Mouse (Mus musculus): ENCODE measurements around the gene Gemin7. TPM values are rescaled to one million over a fixed set of nuclear protein-coding genes. Genes with fewer than 3 reads are reported as not detected.

Gene Gemin7
- polyA plus RNA-seq, 2 experiments = 34.8 to 83.1 TPM

DNA sequence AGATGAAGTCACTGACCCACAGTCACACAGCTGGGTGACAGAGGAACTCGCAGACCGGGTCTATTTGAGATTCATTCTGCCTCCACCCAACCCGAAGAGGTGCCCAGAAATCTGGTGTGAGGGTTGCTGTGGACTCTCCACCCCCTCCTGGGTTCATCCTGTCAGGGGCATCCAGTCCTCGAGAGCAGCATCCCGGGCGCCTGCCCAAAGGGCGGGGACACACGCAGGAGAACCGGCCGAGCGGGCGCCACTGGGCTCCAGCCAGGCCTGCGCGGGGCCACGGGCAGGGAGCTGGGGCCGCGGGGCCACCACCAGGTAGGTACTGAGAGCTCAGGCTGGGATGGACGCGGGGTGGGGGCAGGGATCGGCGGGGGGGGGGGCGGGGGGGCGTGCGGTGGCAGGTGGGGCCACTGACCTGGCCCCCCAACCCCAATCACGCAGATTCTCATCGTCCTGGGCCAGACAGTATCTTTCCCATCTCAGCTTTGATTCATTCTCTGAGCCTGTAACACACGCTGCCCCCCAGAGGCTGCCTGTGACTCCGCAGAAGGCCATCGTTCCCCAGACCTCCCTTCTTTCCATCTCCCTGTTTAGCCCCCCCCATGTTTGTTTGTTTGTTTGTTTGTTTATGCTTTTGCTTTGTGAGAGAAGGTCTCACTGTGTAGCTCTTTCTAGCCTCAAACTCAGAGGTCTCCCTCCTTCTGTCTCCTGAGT, 59.6 kb downstream of the Gemin7 start, which contains the start of gene Nkpd1:
TSS of gene Nkpd1 (plus strand) at position 187 of the 714 bp plus-strand sequence.
- no peaks in the 10 kb centered on the region for H3K36me3 ChIP-seq (replicated peaks; ENCODE audit: control insufficient read depth, insufficient read depth, low read depth)
- H3K27me3 ChIP-seq (ENCODE audit: control insufficient read depth, insufficient read depth, low read length) = peaks cover 59% of the 10 kb centered on the region
- no peaks in the 10 kb centered on the region for H3K9me3 ChIP-seq (ENCODE audit: control insufficient read depth, low read length)
- no peak within 1 kb of the TSS for H3K9ac ChIP-seq (replicated peaks)
- H3K4me2 ChIP-seq (ENCODE audit: low read depth) = no peak within 1 kb of the TSS
- H3K27ac ChIP-seq = no peak within 1 kb of the TSS
- TF ChIP-seq EP300 (IDR thresholded peaks at IDR 0.05; ENCODE audit: low read depth) (no peak), CTCF (IDR thresholded peaks at IDR 0.05; ENCODE audit: low read depth) (peak; percentile 49)
- H3K4me3 ChIP-seq (ENCODE audit: insufficient read depth in 1 of 2, low read depth in 2 of 2, low read length in 2 of 2) = no peak within 1 kb of the TSS
- ATAC-seq (ENCODE audit: insufficient read depth) = no peak
- H3K4me1 ChIP-seq (replicated peaks; ENCODE audit: control insufficient read depth in 2 of 2, insufficient read depth in 2 of 2, low read length in 1 of 2) = no peaks in the 10 kb centered on the region
- 3% methylated on average over 26 of the region's 29 CpGs for WGBS (ENCODE audit: insufficient replicate concordance)
- no peak for DNase-seq (ENCODE audit: low read depth in 3 of 3, low spot score in 3 of 3)

Other genes with a start within 250 kb of the Gemin7 start
- gene Ercc1, start 232.8 kb downstream of the Gemin7 start, polyA plus RNA-seq (2012; rRNA removed) = 8.5 and 9.8 TPM in 2 replicates
- gene Ercc1, start 232.8 kb downstream of the Gemin7 start, polyA plus RNA-seq (2014; fragmentation: Nextera tagmentation; extraction: Ambion mirVana) = 15.7 and 19.2 TPM in 2 replicates
- 4.5 and 6.7 TPM in 2 replicates for gene Cd3eap, start 218.1 kb downstream of the Gemin7 start, polyA plus RNA-seq (2012; rRNA removed)
- gene Cd3eap, start 218.1 kb downstream of the Gemin7 start, polyA plus RNA-seq (2014; fragmentation: Nextera tagmentation; extraction: Ambion mirVana) = 7.2 and 7.8 TPM in 2 replicates
- 2.3 TPM in 2 replicates for gene Ppp1r13l, start 217.8 kb downstream of the Gemin7 start, polyA plus RNA-seq (2012; rRNA removed)
- gene Ppp1r13l, start 217.8 kb downstream of the Gemin7 start, polyA plus RNA-seq (2014; fragmentation: Nextera tagmentation; extraction: Ambion mirVana) = 0.65 and 1.0 TPM in 2 replicates
- 11.7 and 12.3 TPM in 2 replicates for gene Ercc2, start 195.6 kb downstream of the Gemin7 start, polyA plus RNA-seq (2012; rRNA removed)
- 4.6 and 5.5 TPM in 2 replicates for gene Ercc2, start 195.6 kb downstream of the Gemin7 start, polyA plus RNA-seq (2014; fragmentation: Nextera tagmentation; extraction: Ambion mirVana)
- 0.18 and 0.21 TPM in 2 replicates for gene Klc3, start 173.5 kb downstream of the Gemin7 start, polyA plus RNA-seq (2012; rRNA removed)
- 0.13 and 0.58 TPM in 2 replicates for gene Klc3, start 173.5 kb downstream of the Gemin7 start, polyA plus RNA-seq (2014; fragmentation: Nextera tagmentation; extraction: Ambion mirVana)
- gene Ckm, start 172.8 kb downstream of the Gemin7 start, polyA plus RNA-seq (2012; rRNA removed) = 0.12 and 0.14 TPM in 2 replicates
- gene Ckm, start 172.8 kb downstream of the Gemin7 start, polyA plus RNA-seq (2014; fragmentation: Nextera tagmentation; extraction: Ambion mirVana) = 0.11 and 0.19 TPM in 2 replicates
- gene Mark4, start 118.8 kb downstream of the Gemin7 start, polyA plus RNA-seq (2012; rRNA removed) = 2.4 and 2.5 TPM in 2 replicates
- 0.80 and 2.5 TPM in 2 replicates for gene Mark4, start 118.8 kb downstream of the Gemin7 start, polyA plus RNA-seq (2014; fragmentation: Nextera tagmentation; extraction: Ambion mirVana)
- 1.7 and 1.9 TPM in 2 replicates for gene Exoc3l2, start 114.3 kb downstream of the Gemin7 start, polyA plus RNA-seq (2012; rRNA removed)
- gene Exoc3l2, start 114.3 kb downstream of the Gemin7 start, polyA plus RNA-seq (2014; fragmentation: Nextera tagmentation; extraction: Ambion mirVana) = 0.48 and 0.78 TPM in 2 replicates
- gene Bloc1s3, start 69.2 kb downstream of the Gemin7 start, polyA plus RNA-seq (2012; rRNA removed) = 2.0 and 2.7 TPM in 2 replicates
- gene Bloc1s3, start 69.2 kb downstream of the Gemin7 start, polyA plus RNA-seq (2014; fragmentation: Nextera tagmentation; extraction: Ambion mirVana) = 0.39 and 0.56 TPM in 2 replicates
- 24.1 and 28.1 TPM in 2 replicates for gene Trappc6a, start 69.2 kb downstream of the Gemin7 start, polyA plus RNA-seq (2012; rRNA removed)
- 40.0 and 40.2 TPM in 2 replicates for gene Trappc6a, start 69.2 kb downstream of the Gemin7 start, polyA plus RNA-seq (2014; fragmentation: Nextera tagmentation; extraction: Ambion mirVana)
- 0.01 and 0.04 TPM in 2 replicates for gene Nkpd1, start 59.8 kb downstream of the Gemin7 start, polyA plus RNA-seq (2012; rRNA removed)
- gene Nkpd1, start 59.8 kb downstream of the Gemin7 start, polyA plus RNA-seq (2014; fragmentation: Nextera tagmentation; extraction: Ambion mirVana) = not detected in 2 replicates
- 21.8 and 27.0 TPM in 2 replicates for gene Ppp1r37, start 14.5 kb downstream of the Gemin7 start, polyA plus RNA-seq (2012; rRNA removed)
- gene Ppp1r37, start 14.5 kb downstream of the Gemin7 start, polyA plus RNA-seq (2014; fragmentation: Nextera tagmentation; extraction: Ambion mirVana) = 1.5 and 2.0 TPM in 2 replicates
- gene Zfp296, start 308 bp downstream of the Gemin7 start, polyA plus RNA-seq (2012; rRNA removed) = 0.66 and 0.96 TPM in 2 replicates
- 0.38 and 0.41 TPM in 2 replicates for gene Zfp296, start 308 bp downstream of the Gemin7 start, polyA plus RNA-seq (2014; fragmentation: Nextera tagmentation; extraction: Ambion mirVana)
- 21.3 and 23.3 TPM in 2 replicates for gene Clasrp, start 26.9 kb upstream of the Gemin7 start, polyA plus RNA-seq (2012; rRNA removed)
- gene Clasrp, start 26.9 kb upstream of the Gemin7 start, polyA plus RNA-seq (2014; fragmentation: Nextera tagmentation; extraction: Ambion mirVana) = 7.5 and 8.6 TPM in 2 replicates
- gene Relb, start 51.8 kb upstream of the Gemin7 start, polyA plus RNA-seq (2012; rRNA removed) = 1.0 and 1.1 TPM in 2 replicates
- gene Relb, start 51.8 kb upstream of the Gemin7 start, polyA plus RNA-seq (2014; fragmentation: Nextera tagmentation; extraction: Ambion mirVana) = 0.89 and 1.2 TPM in 2 replicates
- 20.6 and 20.9 TPM in 2 replicates for gene Clptm1, start 87.4 kb upstream of the Gemin7 start, polyA plus RNA-seq (2012; rRNA removed)
- gene Clptm1, start 87.4 kb upstream of the Gemin7 start, polyA plus RNA-seq (2014; fragmentation: Nextera tagmentation; extraction: Ambion mirVana) = 44.4 and 50.4 TPM in 2 replicates
- 494 and 507 TPM in 2 replicates for gene Apoc2, start 100.3 kb upstream of the Gemin7 start, polyA plus RNA-seq (2012; rRNA removed)
- 990 and 1,023 TPM in 2 replicates for gene Apoc2, start 100.3 kb upstream of the Gemin7 start, polyA plus RNA-seq (2014; fragmentation: Nextera tagmentation; extraction: Ambion mirVana)
- 3.3 and 5.1 TPM in 2 replicates for gene Gm44805, start 103.8 kb upstream of the Gemin7 start, polyA plus RNA-seq (2012; rRNA removed)
- 29.0 and 48.5 TPM in 2 replicates for gene Gm44805, start 103.8 kb upstream of the Gemin7 start, polyA plus RNA-seq (2014; fragmentation: Nextera tagmentation; extraction: Ambion mirVana)
- gene Apoc4, start 103.9 kb upstream of the Gemin7 start, polyA plus RNA-seq (2012; rRNA removed) = 90.9 and 154 TPM in 2 replicates
- 181 and 200 TPM in 2 replicates for gene Apoc4, start 103.9 kb upstream of the Gemin7 start, polyA plus RNA-seq (2014; fragmentation: Nextera tagmentation; extraction: Ambion mirVana)
- gene Apoc1, start 115.1 kb upstream of the Gemin7 start, polyA plus RNA-seq (2012; rRNA removed) = 203 and 204 TPM in 2 replicates
- 390 TPM in 2 replicates for gene Apoc1, start 115.1 kb upstream of the Gemin7 start, polyA plus RNA-seq (2014; fragmentation: Nextera tagmentation; extraction: Ambion mirVana)
- 1,802 and 2,400 TPM in 2 replicates for gene Apoe, start 121.6 kb upstream of the Gemin7 start, polyA plus RNA-seq (2012; rRNA removed)
- gene Apoe, start 121.6 kb upstream of the Gemin7 start, polyA plus RNA-seq (2014; fragmentation: Nextera tagmentation; extraction: Ambion mirVana) = 1,630 and 1,854 TPM in 2 replicates
- 53.7 and 57.3 TPM in 2 replicates for gene Tomm40, start 137.8 kb upstream of the Gemin7 start, polyA plus RNA-seq (2012; rRNA removed)
- 58.2 and 75.8 TPM in 2 replicates for gene Tomm40, start 137.8 kb upstream of the Gemin7 start, polyA plus RNA-seq (2014; fragmentation: Nextera tagmentation; extraction: Ambion mirVana)
- gene Nectin2, start 172.9 kb upstream of the Gemin7 start, polyA plus RNA-seq (2012; rRNA removed) = 7.8 and 8.9 TPM in 2 replicates
- gene Nectin2, start 172.9 kb upstream of the Gemin7 start, polyA plus RNA-seq (2014; fragmentation: Nextera tagmentation; extraction: Ambion mirVana) = 10.2 and 10.3 TPM in 2 replicates
- 6.3 and 7.6 TPM in 2 replicates for gene Bcam, start 193.4 kb upstream of the Gemin7 start, polyA plus RNA-seq (2012; rRNA removed)
- gene Bcam, start 193.4 kb upstream of the Gemin7 start, polyA plus RNA-seq (2014; fragmentation: Nextera tagmentation; extraction: Ambion mirVana) = 4.9 and 6.6 TPM in 2 replicates
- 0.95 and 1.2 TPM in 2 replicates for gene Cblc, start 219.2 kb upstream of the Gemin7 start, polyA plus RNA-seq (2012; rRNA removed)
- gene Cblc, start 219.2 kb upstream of the Gemin7 start, polyA plus RNA-seq (2014; fragmentation: Nextera tagmentation; extraction: Ambion mirVana) = 1.1 and 1.3 TPM in 2 replicates
- 2.7 and 3.1 TPM in 2 replicates for gene Bcl3, start 245.2 kb upstream of the Gemin7 start, polyA plus RNA-seq (2012; rRNA removed)
- gene Bcl3, start 245.2 kb upstream of the Gemin7 start, polyA plus RNA-seq (2014; fragmentation: Nextera tagmentation; extraction: Ambion mirVana) = 3.5 and 3.8 TPM in 2 replicates